Mouse (Mus musculus) lung, adult 2 months (tissue): ENCODE results near the gene Reps1. TPM values are rescaled to one million over a fixed set of nuclear protein-coding genes. Genes with fewer than 3 reads are reported as not detected.

Experiments used
- DNase-seq: peaks from one replicate; pipeline ENCODE4 v3.0.0; 2022
- H3K4me1 ChIP-seq: fragments of 200-500 bp; 2 replicates; pipeline ENCODE4 v1.6.1; 2011; ENCODE audit warnings: low read length; ENCODE audit not compliant: control insufficient read depth, insufficient read depth
- H3K4me3 ChIP-seq: fragments of 200-500 bp; replicated peaks from 2 replicates; pipeline ENCODE3; 2011; ENCODE audit warnings: low read depth, mild to moderate bottlenecking, control low read depth, low read length; ENCODE audit errors: extremely low read depth
- CTCF ChIP-seq: fragments of 200-500 bp; IDR thresholded peaks from 2 replicates; pipeline ENCODE4 v1.5.1; 2011; ENCODE audit warnings: mild to moderate bottlenecking, low read length, control low read depth; ENCODE audit not compliant: insufficient read depth
- POLR2A ChIP-seq: fragments of 200-500 bp; IDR thresholded peaks from 2 replicates; pipeline ENCODE4 v1.6.1; 2011; ENCODE audit warnings: low read depth, mild to moderate bottlenecking, control low read depth, low read length, borderline replicate concordance; ENCODE audit errors: extremely low read depth
- WGBS: fragments of 180-500 bp; shearing (Covaris S2); methylation state at CpG from one replicate; pipeline ENCODE4 v1.1.7; 2018; 5-methylcytosine and 5-hydroxymethylcytosine counted together
- polyA plus RNA-seq: library from polyadenylated mRNA; depleted of rRNA; stranded (reverse); fragments of >200 nt; gene quantifications from 2 replicates; pipeline ENCODE4 v1.2.3, GENCODE M21; 2012

Reps1 gene
- polyA plus RNA-seq, 1 experiment = 49.6 TPM

DNA sequence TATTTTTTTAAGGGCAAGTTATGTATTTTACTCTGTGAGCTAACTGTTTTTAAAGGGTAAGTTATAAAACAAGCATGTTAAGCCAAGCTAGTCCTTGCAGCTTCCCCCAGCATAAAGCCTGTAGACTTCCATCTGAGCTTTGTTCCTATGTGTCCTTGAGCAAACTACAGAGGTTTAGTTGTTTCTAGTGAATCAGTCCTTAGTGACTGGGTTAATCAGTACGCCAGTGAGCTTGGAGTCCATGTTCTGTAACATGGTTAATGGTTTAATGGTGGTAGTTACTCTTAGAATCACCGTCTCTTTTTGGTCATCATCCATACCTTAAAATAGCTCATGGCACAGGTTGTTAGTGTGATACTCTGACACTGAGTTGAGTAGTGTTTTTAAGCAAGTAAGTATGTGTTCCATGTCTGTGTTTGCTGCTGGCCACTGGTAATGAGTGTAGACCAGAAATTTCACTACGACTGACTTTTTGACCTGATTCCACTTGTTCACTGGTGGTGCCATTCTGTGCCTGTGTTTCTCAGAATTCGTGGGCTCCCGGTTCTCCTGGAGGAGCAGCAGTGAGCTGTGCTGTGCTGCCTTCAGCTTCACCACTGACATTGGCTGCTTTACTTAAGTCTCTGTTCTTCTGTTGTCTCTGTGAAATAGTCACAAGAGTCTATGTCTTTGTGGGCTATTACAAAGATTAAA is 18.9 kb downstream of the Reps1 start:
- no peak for TF ChIP-seq POLR2A
- no peak for TF ChIP-seq CTCF
- Histone ChIP-seq H3K4me1 (peaks cover 15% of the 10 kb centered on the region), H3K4me3 (no peak overlapping the region)
- 70% methylated on average over 5 of the region's 5 CpGs for WGBS
- DNase-seq = no peak

DNA sequence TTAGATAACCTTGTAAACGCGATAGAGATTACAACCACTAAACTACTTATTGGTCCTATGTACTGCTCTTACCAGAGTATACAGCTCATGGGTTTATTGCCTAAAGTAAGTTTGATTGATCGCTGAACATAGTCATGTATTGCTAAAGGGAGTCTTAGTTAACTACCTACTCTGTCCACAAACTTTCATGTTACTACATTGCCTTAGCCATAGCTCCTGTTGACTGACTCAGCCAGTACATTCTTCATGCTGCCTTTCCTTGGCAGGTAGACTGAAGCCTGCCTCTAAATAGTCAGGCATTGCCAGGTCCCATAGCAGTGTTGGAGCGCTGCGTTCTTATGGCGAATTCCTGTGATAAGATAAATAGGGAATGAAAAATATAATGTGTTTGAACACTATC is 20.2 kb downstream of the Reps1 start:
- 69% methylated on average over 6 of the region's 6 CpGs for WGBS
- Histone ChIP-seq H3K4me3 (no peak overlapping the region), H3K4me1 (peaks cover 7% of the 10 kb centered on the region)
- no peak for TF ChIP-seq POLR2A
- TF ChIP-seq CTCF = no peak
- DNase-seq = no peak

DNA sequence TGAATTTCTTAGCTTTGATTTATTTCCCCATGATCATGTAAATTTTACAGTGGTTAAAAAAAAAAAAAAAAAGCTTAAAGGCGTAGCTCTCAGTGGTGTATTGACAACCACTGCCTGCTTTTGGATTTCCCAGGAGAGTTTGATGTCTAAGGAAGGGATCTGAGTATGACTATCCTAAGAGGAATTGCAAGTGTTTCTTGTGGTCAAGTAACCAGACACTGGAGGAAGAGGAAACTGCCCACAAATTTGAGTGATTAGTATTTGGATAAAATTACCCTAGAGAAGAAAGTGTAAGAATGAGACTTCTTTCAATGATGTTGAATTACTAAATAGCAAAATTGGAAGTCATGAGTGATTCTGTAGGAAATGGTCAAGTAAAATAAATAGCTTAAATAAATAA is 25.9 kb downstream of the Reps1 start:
- 76% methylated on average over 1 of the region's 1 CpGs for WGBS
- no peaks in the 10 kb centered on the region; the same call in none of the 2 replicates for H3K4me1 ChIP-seq
- no peak overlapping the region for H3K4me3 ChIP-seq
- DNase-seq = no peak
- TF ChIP-seq POLR2A (no peak), CTCF (no peak)

DNA sequence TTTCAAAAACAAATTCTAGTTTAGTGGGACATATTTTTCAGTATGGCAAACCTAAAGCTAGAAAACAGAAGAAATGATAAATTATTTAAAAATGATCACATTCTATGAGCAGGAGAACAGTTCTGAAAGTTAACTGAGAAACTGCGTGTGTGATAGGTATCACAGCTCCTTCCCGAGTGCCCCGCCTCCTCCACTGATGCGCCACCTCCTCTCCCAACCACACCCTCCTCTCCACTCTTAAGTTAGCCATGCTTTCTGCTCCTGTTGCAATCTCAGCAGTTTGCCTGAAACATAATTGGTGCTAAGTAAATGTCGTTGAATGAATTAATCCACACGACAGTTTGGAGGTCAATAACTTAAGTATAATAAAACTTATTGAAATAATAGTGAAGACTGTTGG is 27.1 kb downstream of the Reps1 start:
- WGBS = 77% methylated on average over 6 of the region's 6 CpGs
- H3K4me1 ChIP-seq = no peaks in the 10 kb centered on the region; the same call in none of the 2 replicates
- H3K4me3 ChIP-seq = no peak overlapping the region

DNA sequence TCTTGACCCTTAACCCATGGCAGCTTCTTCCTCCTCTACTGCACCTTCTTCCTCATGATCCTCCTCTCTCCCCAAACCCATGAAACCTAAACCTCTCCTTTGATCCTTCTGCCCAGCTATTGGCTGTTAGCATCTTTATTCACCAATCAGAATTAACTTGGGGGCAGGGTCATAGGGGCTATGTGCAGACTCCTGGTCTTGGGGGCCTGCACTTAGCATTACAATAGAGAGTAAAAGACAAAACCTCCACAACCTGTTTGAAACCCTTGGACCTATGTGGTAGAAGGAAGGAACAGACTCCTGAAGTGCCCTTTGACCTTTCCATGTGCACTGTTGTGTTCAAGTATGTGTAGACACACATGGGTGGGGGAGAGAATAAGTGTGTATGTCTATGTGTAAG is 35.0 kb downstream of the Reps1 start:
- DNase-seq = no peak
- Histone ChIP-seq H3K4me1 (no peaks in the 10 kb centered on the region), H3K4me3 (no peak overlapping the region)
- TF ChIP-seq POLR2A (no peak), CTCF (no peak)

More for the DNA sequence above, 27.1 kb downstream of the Reps1 start:
- no peak for TF ChIP-seq POLR2A
- no peak for TF ChIP-seq CTCF
- no peak for DNase-seq

DNA sequence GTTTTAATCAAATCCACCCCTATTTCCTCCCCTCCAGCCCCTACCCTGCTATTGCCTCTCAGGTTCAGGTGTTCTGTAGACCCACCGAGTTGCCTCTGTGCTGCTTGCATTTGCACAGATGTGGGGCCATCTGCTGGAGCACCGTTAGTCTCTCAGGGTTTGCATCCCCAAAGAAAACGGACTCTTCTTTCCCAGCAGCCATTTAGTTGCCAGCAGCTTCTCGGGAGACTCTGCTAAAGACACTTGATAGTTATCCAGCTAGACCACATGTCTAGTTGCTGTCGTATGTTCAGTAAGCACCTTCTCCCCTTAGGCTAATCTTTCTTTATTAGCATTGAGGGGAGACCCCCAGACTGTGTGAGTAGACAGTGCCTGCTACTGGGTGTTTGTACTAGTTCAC is 46.5 kb downstream of the Reps1 start:
- 66% methylated on average over 5 of the region's 5 CpGs for WGBS
- no peak for DNase-seq

DNA sequence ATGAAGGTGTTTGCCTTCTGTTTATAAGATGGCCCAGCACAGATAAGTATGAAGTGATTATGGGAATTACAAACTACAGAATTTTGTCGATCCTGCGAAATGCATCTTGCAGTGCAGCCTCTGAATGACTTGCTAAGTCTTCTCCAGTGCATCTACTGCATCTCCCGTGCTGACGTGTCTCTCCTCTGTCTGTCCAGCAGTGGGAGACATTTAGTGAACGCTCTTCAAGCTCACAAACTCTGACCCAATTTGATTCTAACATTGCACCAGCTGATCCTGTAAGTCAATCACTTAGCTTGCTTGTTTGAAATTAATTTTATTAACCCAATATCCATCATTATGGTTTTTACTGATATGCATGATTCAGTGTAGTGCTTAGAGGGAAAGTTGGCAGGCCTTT is 51.8 kb downstream of the Reps1 start:
- 64% methylated on average over 5 of the region's 5 CpGs for WGBS
- H3K4me1 ChIP-seq = no peaks in the 10 kb centered on the region
- DNase-seq = no peak
- TF ChIP-seq CTCF (peak; percentile 32), POLR2A (no peak)
- no peak overlapping the region for H3K4me3 ChIP-seq

More for the DNA sequence above, 46.5 kb downstream of the Reps1 start:
- TF ChIP-seq POLR2A (no peak), CTCF (no peak)
- Histone ChIP-seq H3K4me1 (no peaks in the 10 kb centered on the region), H3K4me3 (no peak overlapping the region)

DNA sequence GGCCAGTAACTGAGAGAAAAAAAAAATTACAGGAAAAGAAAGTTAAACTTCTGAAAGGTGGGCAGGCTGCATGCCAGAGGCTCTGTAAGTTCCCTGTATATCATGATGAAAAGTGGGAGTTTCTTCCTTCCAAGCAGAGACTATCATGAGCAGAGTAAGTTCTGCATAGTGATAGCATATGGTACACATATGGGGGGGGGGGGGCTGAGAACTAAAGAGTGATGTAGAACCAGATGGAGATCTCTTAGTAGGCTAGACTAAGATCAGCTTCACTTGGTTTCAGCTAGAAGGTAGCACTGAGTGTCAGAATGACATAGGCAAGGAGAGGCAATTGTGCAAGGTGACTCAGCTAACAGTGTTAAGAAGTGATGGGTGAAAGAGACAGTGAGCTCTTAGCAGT is 55.3 kb downstream of the Reps1 start:
- no peak overlapping the region for H3K4me3 ChIP-seq
- no peaks in the 10 kb centered on the region for H3K4me1 ChIP-seq

DNA sequence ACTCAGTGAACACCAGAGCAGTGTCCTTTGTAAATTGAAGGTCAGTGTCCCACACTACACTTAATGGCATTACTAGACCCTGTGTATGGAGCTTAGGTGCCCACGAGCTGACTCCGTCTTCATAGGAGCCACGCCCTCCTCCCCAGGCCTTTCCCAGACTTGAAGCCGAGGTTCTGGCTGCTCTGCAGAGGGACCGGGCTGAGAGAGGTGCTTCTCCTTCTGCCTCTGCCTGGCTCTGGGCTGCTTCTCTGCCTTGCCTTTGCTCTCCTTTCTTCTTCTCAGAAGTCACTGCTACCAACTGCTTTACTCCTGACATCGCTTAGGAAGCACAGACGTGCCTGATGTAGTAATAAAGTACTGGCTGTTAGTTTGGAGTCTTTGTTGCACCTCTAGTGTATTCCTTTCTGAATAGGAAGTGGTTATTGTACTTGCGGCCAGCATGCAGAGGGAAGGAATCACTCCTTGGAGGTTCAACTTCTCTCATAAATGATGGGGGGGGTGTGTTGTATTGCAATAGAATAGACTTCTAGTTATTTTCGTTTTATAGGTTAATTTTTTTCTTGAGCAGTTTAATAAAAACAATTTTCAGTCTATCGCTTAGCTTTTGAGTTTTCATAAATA is 57.9 kb downstream of the Reps1 start:
- no peak overlapping the region for H3K4me3 ChIP-seq
- TF ChIP-seq CTCF (no peak), POLR2A (no peak)
- WGBS = 82% methylated on average over 10 of the region's 10 CpGs
- no peaks in the 10 kb centered on the region for H3K4me1 ChIP-seq
- DNase-seq = no peak

More for the DNA sequence above, 55.3 kb downstream of the Reps1 start:
- DNase-seq = no peak
- TF ChIP-seq POLR2A (no peak), CTCF (no peak)

DNA sequence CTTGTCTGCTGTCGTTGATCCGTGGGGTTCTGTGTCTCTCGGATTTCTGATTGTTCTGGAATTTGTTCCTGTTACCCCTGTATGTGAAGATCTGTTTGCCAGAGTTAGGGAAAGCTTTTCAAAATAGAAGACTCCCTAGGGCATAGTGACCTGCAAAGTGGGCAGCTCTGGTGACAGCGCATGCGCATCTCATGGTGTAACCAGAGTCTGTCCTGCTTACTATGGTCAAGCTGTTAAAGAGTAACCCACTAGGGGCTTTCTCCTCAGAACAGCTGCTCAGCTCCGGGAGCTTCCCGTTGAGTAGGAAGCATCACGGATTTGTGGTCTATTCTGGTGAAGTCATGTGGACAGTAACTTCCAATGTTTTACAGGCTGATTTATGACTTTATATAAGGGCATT is 62.7 kb downstream of the Reps1 start:
- Histone ChIP-seq H3K4me1 (no peaks in the 10 kb centered on the region), H3K4me3 (no peak overlapping the region)
- DNase-seq = no peak
- TF ChIP-seq CTCF = no peak
- 88% methylated on average over 8 of the region's 8 CpGs for WGBS
